In the genomic region with DNA sequence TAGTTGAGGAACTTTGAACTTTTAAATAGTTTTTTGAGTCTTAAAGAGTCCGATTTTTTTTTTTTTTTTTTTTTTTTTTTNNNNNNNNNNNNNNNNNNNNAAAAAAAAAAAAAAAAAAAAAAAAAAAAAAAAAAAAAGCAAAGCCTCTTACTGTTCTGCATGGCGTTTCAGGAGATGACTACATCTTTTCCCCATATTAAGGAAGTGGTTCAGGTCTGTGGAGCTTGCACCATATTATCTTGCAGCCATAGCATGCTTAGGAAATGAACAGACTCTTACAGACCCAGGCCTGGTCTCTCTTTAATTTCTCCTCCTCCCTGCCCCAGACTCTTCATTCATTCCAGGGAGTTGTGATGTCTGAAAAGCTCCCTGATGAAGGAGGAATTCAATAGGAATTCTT, we compare ENCODE assay signal across 12 mouse cellular contexts. TPM values are rescaled to one million over a fixed set of nuclear protein-coding genes. Genes with fewer than 3 reads are reported as not detected.
"Had no signal": no experiment of that assay in that cellular context is flagged by ENCODE, and none has a peak within 500 bp of the region (broad histone marks: within the 10 kb centered on the region; RNA-seq: fewer than 3 reads in every experiment).

No protein-coding gene starts in this region.

- ATAC-seq: liver, postnatal 0 days; midbrain, embryonic 16.5 days had no signal

- DNase-seq: kidney, postnatal 10 days; kidney, postnatal 4 days; liver; liver, embryonic 13.5 days; liver, postnatal 0 days; right cerebral cortex, adult 18-20 months; right cerebral cortex, postnatal 25 days; thymus, postnatal 4 days had no signal

RNA-seq across cellular contexts. Expression of gene Ldhc, which starts 20.0 kb away (rescaled TPM):
- total RNA-seq: layer of hippocampus, adult 2 months; layer of hippocampus, postnatal 10 days; left cerebral cortex, postnatal 36 days had no signal
